Mouse (Mus musculus) spleen, adult 2 months (tissue): ENCODE results near the gene Atg7.

ENCODE experiments used
- CTCF ChIP-seq: fragments of 200-500 bp; IDR thresholded peaks from 2 replicates; pipeline ENCODE4 v1.5.1; 2011; ENCODE audit warnings: mild to moderate bottlenecking, inconsistent platforms; ENCODE audit not compliant: insufficient read depth, insufficient read length, insufficient replicate concordance; ENCODE audit errors: extremely low read depth
- POLR2A ChIP-seq: fragments of 200-500 bp; IDR thresholded peaks from 2 replicates; pipeline ENCODE4 v1.6.1; 2011; ENCODE audit warnings: low read depth, low read length, inconsistent platforms

DNA sequence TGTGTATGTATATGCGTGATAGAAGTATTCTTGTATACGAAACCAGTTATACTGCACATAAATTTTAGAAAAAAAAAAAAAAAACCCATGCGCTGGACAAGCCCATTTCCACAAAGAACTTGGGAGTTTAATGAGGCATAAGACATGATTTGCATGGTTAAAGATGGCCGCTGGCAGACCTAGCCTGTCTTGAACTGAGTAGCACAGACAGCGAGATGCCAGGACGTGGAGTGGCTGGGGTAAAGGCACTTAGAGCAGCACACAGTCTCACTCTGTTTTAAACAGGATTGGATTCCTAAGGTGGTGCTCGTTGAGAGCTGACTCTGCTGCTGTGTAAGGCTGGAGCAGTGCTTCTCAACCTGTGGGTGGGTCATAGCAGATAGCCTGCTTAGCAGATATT lies 192.4 kb downstream of the Atg7 start:
- TF ChIP-seq POLR2A, result no peak
- no peak for TF ChIP-seq CTCF
